Mouse (Mus musculus): ENCODE measurements around the gene Wdr81. TPM values are rescaled to one million over a fixed set of nuclear protein-coding genes. Genes with fewer than 3 reads are reported as not detected.

The Wdr81 gene
- 34.4 and 46.3 TPM in 2 replicates for polyA plus RNA-seq (2012; rRNA removed)

DNA sequence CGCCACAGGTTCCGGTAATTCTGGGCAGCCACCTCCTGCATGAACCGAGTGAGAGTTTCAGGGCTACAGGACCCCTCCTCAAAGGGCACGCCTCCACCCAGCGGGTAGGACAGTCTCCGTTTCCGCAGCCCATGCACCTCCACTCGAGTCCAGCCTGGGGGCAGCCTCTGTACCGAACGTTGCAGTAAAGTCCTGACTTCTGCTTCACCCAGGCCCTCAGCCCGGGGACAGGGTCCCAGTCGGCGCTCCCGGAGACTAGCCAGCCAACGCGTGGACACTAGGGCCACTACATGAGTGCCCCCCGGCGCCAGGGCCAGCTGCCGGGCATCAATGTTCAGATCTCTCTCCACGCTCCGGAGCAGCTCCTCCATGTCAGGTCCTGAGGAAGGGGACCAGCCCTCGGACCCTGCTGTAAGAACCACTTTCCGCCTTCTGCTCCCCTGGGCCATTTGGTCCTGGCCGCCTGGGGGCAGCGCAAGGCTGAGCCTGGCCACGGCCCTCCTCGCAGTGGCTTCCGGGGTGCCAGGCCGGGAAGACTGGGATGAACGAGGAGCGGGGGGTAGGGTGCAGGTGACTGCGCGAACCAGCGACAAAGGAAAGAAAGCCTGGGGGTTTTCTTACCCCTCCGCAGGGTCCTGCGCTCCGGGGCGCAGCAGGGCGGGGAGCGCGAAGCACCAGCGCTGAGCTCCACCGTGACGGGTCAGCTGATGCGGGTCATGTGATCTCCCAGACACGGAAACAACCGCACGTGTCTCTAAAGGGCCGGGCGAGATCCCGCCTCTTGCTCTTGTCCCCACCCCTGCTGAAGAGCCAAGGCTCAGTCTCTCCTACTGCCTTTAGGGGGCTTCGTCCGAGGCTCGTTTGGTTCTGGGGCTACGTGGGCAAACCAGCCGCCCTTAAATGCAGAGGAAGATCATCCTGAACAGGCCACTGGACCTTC is at the start of gene Wdr81:
TSS of gene Wdr81 (minus strand) at position 727 of the 940 bp plus-strand sequence.
- Histone ChIP-seq H3K27me3 (ENCODE audit: control insufficient read depth, insufficient read depth, low read length) (no peaks in the 10 kb centered on the region), H3K27ac (ENCODE audit: insufficient read depth, low read length) (peak within 1 kb of the TSS; percentile 93), H3K4me1 (ENCODE audit: control insufficient read depth, insufficient read depth, insufficient read length) (peaks cover 39% of the 10 kb centered on the region), H3K36me3 (ENCODE audit: control insufficient read depth, insufficient read depth, low read length) (peaks cover 9% of the 10 kb centered on the region), H3K4me3 (ENCODE audit: extremely low read depth, insufficient read depth, insufficient read length) (peak within 1 kb of the TSS; percentile 71)
- DNase-seq (ENCODE audit: low read depth in 1 of 2, low spot score in 2 of 2), result peak; percentile 89 to 91
- WGBS, result 4% methylated on average over 56 of the region's 56 CpGs
- TF ChIP-seq POLR2A (IDR thresholded peaks at IDR 0.05; ENCODE audit: low read depth, low read length), result peak; percentile 38; the same call in 1 of the 2 replicates
- peak; percentile 56; the same call in 1 of the 2 replicates for TF ChIP-seq CTCF (IDR thresholded peaks at IDR 0.05; ENCODE audit: extremely low read depth, insufficient read depth, insufficient read length, insufficient replicate concordance)

DNA sequence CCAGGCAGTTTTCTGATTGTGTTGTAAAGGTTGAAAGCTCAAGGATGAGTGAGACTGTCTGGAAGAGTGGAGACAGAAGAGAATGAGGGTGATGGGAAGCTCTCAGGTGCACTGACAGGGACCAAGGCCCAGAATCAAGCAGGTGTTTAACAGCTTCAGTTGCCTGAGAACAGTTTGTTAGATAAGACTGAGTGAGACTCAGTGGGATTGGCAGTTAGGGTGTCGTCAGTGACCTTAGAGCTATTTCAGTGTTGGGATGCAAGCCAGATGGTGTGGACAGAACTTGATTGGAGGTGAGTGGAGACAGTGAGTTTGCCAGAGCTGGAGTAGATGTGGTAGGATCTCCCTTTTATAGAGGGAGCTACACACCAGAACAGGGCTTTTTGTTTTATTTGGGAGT is 43.6 kb upstream of the Wdr81 start:
- WGBS, result 74% methylated on average over 1 of the region's 1 CpGs
- H3K36me3 ChIP-seq (ENCODE audit: control insufficient read depth, insufficient read depth, low read length), result peaks cover 78% of the 10 kb centered on the region
- TF ChIP-seq CTCF (IDR thresholded peaks at IDR 0.05; ENCODE audit: extremely low read depth, insufficient read depth, insufficient read length, insufficient replicate concordance), result no peak
- no peak for TF ChIP-seq POLR2A (IDR thresholded peaks at IDR 0.05; ENCODE audit: low read depth, low read length)
- no peak overlapping the region for H3K4me3 ChIP-seq (ENCODE audit: extremely low read depth, insufficient read depth, insufficient read length)
- H3K4me1 ChIP-seq (ENCODE audit: control insufficient read depth, insufficient read depth, insufficient read length), result no peaks in the 10 kb centered on the region
- H3K27ac ChIP-seq (ENCODE audit: insufficient read depth, low read length), result no peak overlapping the region
- no peak for DNase-seq (ENCODE audit: low read depth in 1 of 2, low spot score in 2 of 2)
- no peaks in the 10 kb centered on the region for H3K27me3 ChIP-seq (ENCODE audit: control insufficient read depth, insufficient read depth, low read length)

DNA sequence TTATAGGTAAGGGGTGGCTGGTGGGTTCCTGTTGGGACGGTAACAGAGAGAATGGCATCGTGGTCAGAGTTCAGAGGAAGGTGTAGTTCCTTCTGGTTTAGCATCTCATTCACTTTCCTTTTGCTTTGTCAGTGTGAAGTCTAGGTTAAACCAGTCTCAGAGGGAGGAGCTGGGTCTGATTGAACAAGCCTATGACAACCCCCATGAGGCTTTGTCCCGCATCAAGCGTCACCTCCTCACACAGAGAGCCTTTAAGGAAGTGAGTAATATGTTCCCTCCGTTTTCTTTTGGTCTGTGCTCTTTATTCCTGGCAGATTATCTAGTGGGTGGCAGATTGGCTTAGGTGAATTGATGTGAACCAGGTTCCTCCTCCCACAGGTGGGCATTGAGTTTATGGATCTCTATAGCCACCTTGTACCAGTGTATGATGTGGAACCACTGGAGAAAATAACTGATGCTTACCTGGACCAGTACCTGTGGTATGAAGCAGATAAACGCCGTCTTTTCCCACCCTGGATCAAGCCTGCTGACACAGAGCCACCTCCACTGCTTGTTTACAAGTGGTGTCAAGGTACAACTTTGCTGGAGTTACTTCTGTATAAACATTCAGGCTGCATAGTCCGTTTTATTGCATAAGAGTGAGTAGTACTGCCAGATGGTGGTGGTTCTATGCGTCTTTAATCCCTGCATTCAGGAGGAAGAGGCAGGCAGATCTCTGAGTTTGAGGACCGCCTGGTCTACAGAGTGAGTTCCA is 40.0 kb upstream of the Wdr81 start:
- no peak overlapping the region for H3K4me3 ChIP-seq (ENCODE audit: extremely low read depth, insufficient read depth, insufficient read length)
- TF ChIP-seq POLR2A (IDR thresholded peaks at IDR 0.05; ENCODE audit: low read depth, low read length), result no peak
- TF ChIP-seq CTCF (IDR thresholded peaks at IDR 0.05; ENCODE audit: extremely low read depth, insufficient read depth, insufficient read length, insufficient replicate concordance), result no peak
- 91% methylated on average over 10 of the region's 10 CpGs for WGBS
- no peak for DNase-seq (ENCODE audit: low read depth in 1 of 2, low spot score in 2 of 2)
- no peaks in the 10 kb centered on the region for H3K27me3 ChIP-seq (ENCODE audit: control insufficient read depth, insufficient read depth, low read length)
- H3K36me3 ChIP-seq (ENCODE audit: control insufficient read depth, insufficient read depth, low read length), result peaks cover 80% of the 10 kb centered on the region
- no peaks in the 10 kb centered on the region for H3K4me1 ChIP-seq (ENCODE audit: control insufficient read depth, insufficient read depth, insufficient read length)
- H3K27ac ChIP-seq (ENCODE audit: insufficient read depth, low read length), result no peak overlapping the region

DNA sequence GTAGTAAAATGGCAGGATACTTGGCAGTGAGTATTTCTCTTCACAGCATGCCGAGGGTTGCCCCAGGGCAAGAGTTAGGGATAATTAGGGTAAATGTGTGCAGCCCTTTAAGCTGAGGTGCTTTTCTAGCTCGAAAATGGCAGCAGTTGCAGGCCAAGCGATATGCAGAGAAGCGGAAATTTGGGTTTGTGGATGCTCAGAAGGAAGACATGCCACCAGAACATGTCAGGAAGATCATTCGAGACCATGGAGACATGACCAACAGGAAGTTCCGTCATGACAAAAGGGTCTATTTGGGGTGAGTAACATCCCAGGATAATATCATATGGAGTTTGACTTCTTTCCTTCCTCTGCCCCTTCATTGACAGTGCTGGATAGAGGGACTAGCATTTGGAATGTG is 33.0 kb upstream of the Wdr81 start:
- no peak overlapping the region for H3K27ac ChIP-seq (ENCODE audit: insufficient read depth, low read length)
- H3K27me3 ChIP-seq (ENCODE audit: control insufficient read depth, insufficient read depth, low read length), result no peaks in the 10 kb centered on the region
- TF ChIP-seq POLR2A (IDR thresholded peaks at IDR 0.05; ENCODE audit: low read depth, low read length), result no peak
- TF ChIP-seq CTCF (IDR thresholded peaks at IDR 0.05; ENCODE audit: extremely low read depth, insufficient read depth, insufficient read length, insufficient replicate concordance), result no peak
- peak overlapping the region; percentile 97; the same call in 1 of the 2 replicates for H3K4me3 ChIP-seq (ENCODE audit: extremely low read depth, insufficient read depth, insufficient read length)
- WGBS, result 27% methylated on average over 6 of the region's 6 CpGs
- no peak for DNase-seq (ENCODE audit: low read depth in 1 of 2, low spot score in 2 of 2)
- H3K36me3 ChIP-seq (ENCODE audit: control insufficient read depth, insufficient read depth, low read length), result peaks cover 27% of the 10 kb centered on the region
- H3K4me1 ChIP-seq (ENCODE audit: control insufficient read depth, insufficient read depth, insufficient read length), result peaks cover 2% of the 10 kb centered on the region; the same call in 1 of the 2 replicates

DNA sequence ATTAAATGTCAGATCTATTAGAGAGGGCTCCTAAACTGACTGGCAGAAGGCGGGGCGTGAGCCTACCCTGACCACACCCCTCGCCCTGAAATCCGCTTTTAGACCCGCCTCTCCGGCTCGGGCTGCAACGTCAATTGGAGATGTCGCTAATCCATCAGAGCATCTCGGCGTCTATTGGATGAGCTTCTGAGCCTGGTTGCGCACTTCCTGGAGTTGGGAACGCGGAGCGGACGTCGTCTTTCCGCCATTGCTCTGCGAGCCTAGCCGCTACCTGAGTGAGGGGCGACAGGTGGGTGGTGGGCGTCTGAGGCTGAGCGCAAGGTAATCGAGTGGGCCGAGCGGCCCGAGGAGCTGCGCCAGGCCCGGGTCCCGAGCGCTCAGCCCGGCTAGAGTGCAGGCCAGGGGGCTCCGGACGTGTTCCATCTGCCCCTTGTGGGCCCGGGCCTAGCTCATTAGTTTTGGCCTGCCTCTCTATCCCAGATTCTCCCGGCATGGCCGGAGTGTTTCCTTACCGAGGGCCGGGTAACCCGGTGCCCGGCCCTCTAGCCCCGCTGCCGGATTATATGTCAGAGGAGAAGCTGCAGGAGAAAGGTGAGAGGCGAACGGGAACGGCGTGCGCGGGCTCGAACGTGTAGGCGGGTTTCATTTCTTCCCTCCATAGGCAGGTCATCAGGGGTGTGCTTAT is 32.2 kb upstream of the Wdr81 start, which contains the start of gene Prpf8:
TSS of gene Prpf8 (plus strand) at position 216 of the 685 bp plus-strand sequence.
- Histone ChIP-seq H3K27me3 (ENCODE audit: control insufficient read depth, insufficient read depth, low read length) (no peaks in the 10 kb centered on the region), H3K27ac (ENCODE audit: insufficient read depth, low read length) (peak within 1 kb of the TSS; percentile 83), H3K4me3 (ENCODE audit: extremely low read depth, insufficient read depth, insufficient read length) (peak within 1 kb of the TSS; percentile 97), H3K36me3 (ENCODE audit: control insufficient read depth, insufficient read depth, low read length) (peaks cover 20% of the 10 kb centered on the region), H3K4me1 (ENCODE audit: control insufficient read depth, insufficient read depth, insufficient read length) (peaks cover 2% of the 10 kb centered on the region; the same call in 1 of the 2 replicates)
- under 1% methylated on average over 52 of the region's 52 CpGs for WGBS
- TF ChIP-seq CTCF (IDR thresholded peaks at IDR 0.05; ENCODE audit: extremely low read depth, insufficient read depth, insufficient read length, insufficient replicate concordance) (no peak), POLR2A (IDR thresholded peaks at IDR 0.05; ENCODE audit: low read depth, low read length) (peak; percentile 53; the same call in 1 of the 2 replicates)
- DNase-seq (ENCODE audit: low read depth in 1 of 2, low spot score in 2 of 2), result peak; percentile 96

DNA sequence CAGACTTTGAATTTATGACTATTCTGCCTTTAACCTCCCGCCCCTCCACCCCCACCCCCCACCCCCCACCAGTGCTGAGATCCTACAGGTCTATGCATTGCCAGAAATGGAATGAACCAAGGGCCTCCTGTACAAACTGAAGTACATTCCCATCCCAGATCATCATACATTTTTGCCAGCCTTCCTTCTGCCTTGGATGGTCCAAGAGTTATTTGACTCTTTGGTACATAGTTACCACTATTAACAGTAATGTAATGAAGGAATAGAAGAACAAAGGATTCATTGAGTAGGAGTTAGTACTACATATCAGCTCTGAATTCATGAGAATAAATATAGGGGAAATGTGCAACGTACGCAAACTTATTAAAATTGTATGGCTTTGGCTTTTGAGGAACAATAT is 31.7 kb upstream of the Wdr81 start:
- DNase-seq (ENCODE audit: low read depth in 1 of 2, low spot score in 2 of 2), result no peak
- peaks cover 14% of the 10 kb centered on the region for H3K36me3 ChIP-seq (ENCODE audit: control insufficient read depth, insufficient read depth, low read length)
- no peak for TF ChIP-seq CTCF (IDR thresholded peaks at IDR 0.05; ENCODE audit: extremely low read depth, insufficient read depth, insufficient read length, insufficient replicate concordance)
- no peak for TF ChIP-seq POLR2A (IDR thresholded peaks at IDR 0.05; ENCODE audit: low read depth, low read length)
- H3K27me3 ChIP-seq (ENCODE audit: control insufficient read depth, insufficient read depth, low read length), result no peaks in the 10 kb centered on the region
- H3K4me3 ChIP-seq (ENCODE audit: extremely low read depth, insufficient read depth, insufficient read length), result no peak overlapping the region
- WGBS, result 30% methylated on average over 3 of the region's 3 CpGs
- peaks cover 2% of the 10 kb centered on the region; the same call in 1 of the 2 replicates for H3K4me1 ChIP-seq (ENCODE audit: control insufficient read depth, insufficient read depth, insufficient read length)
- H3K27ac ChIP-seq (ENCODE audit: insufficient read depth, low read length), result no peak overlapping the region

Measured in spleen, adult 2 months (tissue).